Mouse (Mus musculus): ENCODE results near the gene Aldh8a1.

- TF ChIP-seq CEBPB (IDR thresholded peaks at IDR 0.05; ENCODE audit: insufficient read depth, poor library complexity, severe bottlenecking) (no peak), MYOG (IDR thresholded peaks at IDR 0.05; ENCODE audit: control insufficient read depth in 1 of 3, insufficient read depth in 1 of 3, insufficient read length in 2 of 3, low read depth in 2 of 3) (no peak), MYOD1 (IDR thresholded peaks at IDR 0.05; ENCODE audit: control insufficient read depth in 1 of 3, insufficient read length in 2 of 3, low read depth in 2 of 3) (no peak)
Observed at GRCm38 (mm10) chr10:21359086-21359485, 18.0 kb upstream of the Aldh8a1 start.

Data from myocyte (in vitro differentiated cells).